Mouse (Mus musculus) ovary, adult 18-20 months (tissue): ENCODE results near the gene Slc35a3.

ENCODE experiments used
- DNase-seq: peaks from one replicate; pipeline ENCODE4 v3.0.0; 2022; ENCODE audit warnings: low spot score, mixed read lengths

Slc35a3 gene

GRCm38 (mm10) chr3:116638572-116638971 is 74.1 kb downstream of the Slc35a3 start:
- DNase-seq = no peak

- no peak for DNase-seq
Measured at GRCm38 (mm10) chr3:116637693-116638476, 74.7 kb downstream of the Slc35a3 start.

- DNase-seq = no peak
Measured at GRCm38 (mm10) chr3:116635799-116636198, 76.8 kb downstream of the Slc35a3 start.

- DNase-seq = no peak
Measured at GRCm38 (mm10) chr3:116634853-116635252, 77.8 kb downstream of the Slc35a3 start.

GRCm38 (mm10) chr3:116634091-116634490 is 78.5 kb downstream of the Slc35a3 start:
- no peak for DNase-seq

- no peak for DNase-seq
Measured at GRCm38 (mm10) chr3:116632971-116633370, 79.7 kb downstream of the Slc35a3 start.

- DNase-seq = no peak
Measured at GRCm38 (mm10) chr3:116631459-116631858, 81.2 kb downstream of the Slc35a3 start.

- DNase-seq = no peak
Measured at GRCm38 (mm10) chr3:116622641-116623040, 90.0 kb downstream of the Slc35a3 start.

GRCm38 (mm10) chr3:116620636-116621370 is 91.8 kb downstream of the Slc35a3 start:
- no peak for DNase-seq
